Mouse (Mus musculus): ENCODE data around the gene Cdk10. TPM values are rescaled to one million over a fixed set of nuclear protein-coding genes. Genes with fewer than 3 reads are reported as not detected.
"Not testable (repeated sequence)": the region's sequence is repeated elsewhere in the genome, so short reads cannot be mapped to it uniquely, and the experiment has no call there.

Cdk10 gene
- polyA plus RNA-seq, 1 experiment: 102 TPM

- DNase-seq (ENCODE audit: low read depth): no peak
- TF ChIP-seq POLR2A (IDR thresholded peaks at IDR 0.05; ENCODE audit: borderline replicate concordance, extremely low read depth, insufficient read depth, insufficient read length, poor library complexity, severe bottlenecking) (peak; percentile 47; the same call in 1 of the 2 replicates), CTCF (IDR thresholded peaks at IDR 0.05; ENCODE audit: borderline replicate concordance, extremely low read depth, insufficient read depth, insufficient read length) (no peak)
These were observed 28.9 kb downstream of the Cdk10 start for GRCm38 (mm10) chr8:123253451-123254098.

- peak; percentile 93 for DNase-seq (ENCODE audit: low read depth)
- no peak for TF ChIP-seq POLR2A (IDR thresholded peaks at IDR 0.05; ENCODE audit: borderline replicate concordance, extremely low read depth, insufficient read depth, insufficient read length, poor library complexity, severe bottlenecking)
- TF ChIP-seq CTCF (IDR thresholded peaks at IDR 0.05; ENCODE audit: borderline replicate concordance, extremely low read depth, insufficient read depth, insufficient read length): no peak
These were observed 29.6 kb downstream of the Cdk10 start, which contains the start of the genes Zfp276 and Vps9d1 for GRCm38 (mm10) chr8:123254099-123254885. Gene Zfp276 (plus strand): TSS chr8:123254195. Gene Vps9d1 (minus strand): TSS chr8:123254348.

GRCm38 (mm10) chr8:123255170-123255569, 30.5 kb downstream of the Cdk10 start:
- DNase-seq (ENCODE audit: low read depth): no peak
- peak; percentile 5; the same call in 1 of the 2 replicates for TF ChIP-seq CTCF (IDR thresholded peaks at IDR 0.05; ENCODE audit: borderline replicate concordance, extremely low read depth, insufficient read depth, insufficient read length)
- no peak for TF ChIP-seq POLR2A (IDR thresholded peaks at IDR 0.05; ENCODE audit: borderline replicate concordance, extremely low read depth, insufficient read depth, insufficient read length, poor library complexity, severe bottlenecking)

DNA sequence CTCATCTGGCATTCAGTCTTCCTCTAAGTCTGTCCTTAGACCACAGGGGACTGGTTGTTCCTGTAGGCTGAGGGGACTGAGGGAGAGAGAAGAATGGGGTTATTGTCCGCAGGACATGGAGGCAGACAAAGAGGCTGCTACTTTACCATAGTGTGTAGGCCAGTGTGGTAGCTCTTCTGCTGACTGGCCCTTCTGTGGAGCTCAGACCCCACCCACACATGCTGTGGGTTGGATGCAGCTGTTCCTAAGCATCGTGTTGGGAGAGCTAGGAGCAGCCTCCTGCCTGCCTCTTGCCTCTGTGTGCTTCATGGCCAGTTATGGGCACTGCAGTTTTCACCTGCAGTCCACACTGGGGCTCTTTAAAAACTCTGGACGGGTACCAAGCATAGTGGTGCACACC, 32.5 kb downstream of the Cdk10 start:
- DNase-seq (ENCODE audit: low read depth): no peak
- TF ChIP-seq POLR2A (IDR thresholded peaks at IDR 0.05; ENCODE audit: borderline replicate concordance, extremely low read depth, insufficient read depth, insufficient read length, poor library complexity, severe bottlenecking): no peak
- TF ChIP-seq CTCF (IDR thresholded peaks at IDR 0.05; ENCODE audit: borderline replicate concordance, extremely low read depth, insufficient read depth, insufficient read length): no peak

DNA sequence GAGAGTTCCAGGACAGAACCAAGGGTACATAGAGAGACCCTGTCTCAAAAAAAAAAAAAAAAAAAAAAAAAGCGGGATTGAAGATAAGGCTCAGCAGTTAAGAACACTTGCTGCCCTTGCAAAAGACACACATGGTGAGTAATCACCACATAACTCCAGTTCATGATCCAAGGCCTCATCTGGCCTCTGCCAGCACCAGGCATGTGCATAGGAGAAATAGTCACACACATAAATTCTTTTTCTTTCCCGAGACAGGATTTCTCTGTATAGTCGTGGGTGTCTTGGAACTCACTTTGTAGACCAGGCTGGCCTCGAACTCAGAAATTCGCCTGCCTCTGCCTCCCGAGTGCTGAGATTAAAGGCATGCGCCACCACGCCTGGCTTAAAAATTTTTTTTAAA, 33.0 kb downstream of the Cdk10 start:
- DNase-seq (ENCODE audit: low read depth): not testable (repeated sequence)

DNA sequence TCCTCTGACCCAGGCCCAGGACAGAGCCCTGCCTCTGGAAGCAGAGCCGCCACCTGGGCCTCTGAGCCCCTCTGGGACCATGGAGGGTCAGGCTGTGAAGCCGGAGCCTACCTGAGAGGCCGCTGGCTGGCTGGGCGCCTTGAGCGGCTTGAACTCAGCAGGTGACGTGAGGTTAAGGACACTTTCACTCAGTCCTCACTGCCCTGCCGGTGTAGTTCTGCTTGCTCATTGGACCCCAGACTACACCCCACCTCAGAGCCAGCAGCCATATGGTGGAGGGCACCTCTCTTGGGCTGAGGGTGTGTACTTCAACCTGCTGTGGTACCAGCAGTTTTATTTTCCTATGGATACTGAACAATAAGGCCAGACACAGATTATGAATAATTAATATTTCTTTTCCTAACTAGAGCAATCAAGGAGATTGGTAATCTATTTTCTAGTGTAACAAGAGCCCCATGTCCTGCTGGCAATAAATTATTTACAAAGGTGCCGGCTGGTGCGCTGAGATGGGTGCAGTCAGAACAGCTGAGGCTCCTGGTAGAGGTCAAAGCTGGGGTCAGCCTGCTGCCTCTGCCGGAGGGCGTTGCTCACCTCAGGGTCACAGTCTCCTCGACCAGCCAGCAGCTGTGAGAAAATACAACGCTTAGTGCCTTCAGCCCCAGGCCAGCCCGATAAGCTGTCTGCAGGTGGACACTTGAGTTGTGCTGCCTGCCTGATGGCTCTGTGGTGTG, 43.4 kb downstream of the Cdk10 start:
- no peak for DNase-seq (ENCODE audit: low read depth)
- no peak for TF ChIP-seq POLR2A (IDR thresholded peaks at IDR 0.05; ENCODE audit: borderline replicate concordance, extremely low read depth, insufficient read depth, insufficient read length, poor library complexity, severe bottlenecking)
- no peak for TF ChIP-seq CTCF (IDR thresholded peaks at IDR 0.05; ENCODE audit: borderline replicate concordance, extremely low read depth, insufficient read depth, insufficient read length)

GRCm38 (mm10) chr8:123271147-123271546, 46.5 kb downstream of the Cdk10 start:
- no peak for TF ChIP-seq POLR2A (IDR thresholded peaks at IDR 0.05; ENCODE audit: borderline replicate concordance, extremely low read depth, insufficient read depth, insufficient read length, poor library complexity, severe bottlenecking)
- TF ChIP-seq CTCF (IDR thresholded peaks at IDR 0.05; ENCODE audit: borderline replicate concordance, extremely low read depth, insufficient read depth, insufficient read length): no peak
- DNase-seq (ENCODE audit: low read depth): no peak

GRCm38 (mm10) chr8:123271901-123272300, 47.3 kb downstream of the Cdk10 start:
- no peak for DNase-seq (ENCODE audit: low read depth)
- TF ChIP-seq CTCF (IDR thresholded peaks at IDR 0.05; ENCODE audit: borderline replicate concordance, extremely low read depth, insufficient read depth, insufficient read length): no peak
- TF ChIP-seq POLR2A (IDR thresholded peaks at IDR 0.05; ENCODE audit: borderline replicate concordance, extremely low read depth, insufficient read depth, insufficient read length, poor library complexity, severe bottlenecking): no peak

DNA sequence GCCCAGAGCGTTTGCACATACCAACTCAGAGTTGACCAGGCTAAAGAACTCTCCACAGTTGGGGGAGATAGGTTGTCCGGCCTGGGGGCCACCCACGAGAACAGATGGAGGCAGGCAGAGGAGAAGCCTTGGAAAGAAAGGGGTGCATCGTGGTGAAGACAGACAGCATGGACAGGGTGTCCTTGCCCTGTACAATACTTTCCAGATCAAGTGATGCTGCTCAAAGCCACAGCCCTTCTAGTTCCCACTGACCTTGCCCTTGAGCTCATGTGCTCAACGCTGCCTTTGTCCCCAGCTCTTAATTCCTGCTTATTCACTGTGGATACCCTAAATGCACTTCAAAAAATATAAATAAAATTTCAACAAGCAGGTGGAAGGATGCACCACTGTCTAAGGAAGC, 49.8 kb downstream of the Cdk10 start:
- no peak for TF ChIP-seq CTCF (IDR thresholded peaks at IDR 0.05; ENCODE audit: borderline replicate concordance, extremely low read depth, insufficient read depth, insufficient read length)
- no peak for DNase-seq (ENCODE audit: low read depth)

- DNase-seq (ENCODE audit: low read depth): no peak
- TF ChIP-seq POLR2A (IDR thresholded peaks at IDR 0.05; ENCODE audit: borderline replicate concordance, extremely low read depth, insufficient read depth, insufficient read length, poor library complexity, severe bottlenecking) (no peak), CTCF (IDR thresholded peaks at IDR 0.05; ENCODE audit: borderline replicate concordance, extremely low read depth, insufficient read depth, insufficient read length) (no peak)
These were observed 50.5 kb downstream of the Cdk10 start for GRCm38 (mm10) chr8:123275096-123275495.

DNA sequence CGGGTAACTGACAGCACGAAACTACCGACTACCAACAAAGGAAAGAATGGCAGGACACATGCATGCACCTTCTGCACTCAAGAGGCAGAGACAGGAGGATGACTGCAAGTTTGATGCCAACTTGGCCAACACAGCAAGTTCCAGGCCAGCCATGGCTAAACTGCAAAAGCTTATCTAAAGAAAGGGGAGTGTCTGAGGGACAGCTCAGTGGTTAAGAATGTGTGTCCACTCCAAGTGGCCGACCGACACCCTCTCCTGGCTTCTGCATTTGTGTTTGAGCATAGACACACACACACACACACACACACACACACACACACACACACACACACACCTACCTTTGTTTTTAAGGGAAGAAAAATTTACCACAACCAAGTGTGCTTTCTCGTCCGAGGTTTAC, 53.8 kb downstream of the Cdk10 start:
- TF ChIP-seq POLR2A (IDR thresholded peaks at IDR 0.05; ENCODE audit: borderline replicate concordance, extremely low read depth, insufficient read depth, insufficient read length, poor library complexity, severe bottlenecking): no peak
- TF ChIP-seq CTCF (IDR thresholded peaks at IDR 0.05; ENCODE audit: borderline replicate concordance, extremely low read depth, insufficient read depth, insufficient read length): no peak
- no peak for DNase-seq (ENCODE audit: low read depth)

Measured in brain, embryonic 14.5 days (tissue).